In genomic region chr15:81832219-81832618, GRCm38 (mm10) we compare ENCODE assay signal across 11 mouse cellular contexts. TPM values are rescaled to one million over a fixed set of nuclear protein-coding genes. Genes with fewer than 3 reads are reported as not detected.
DNase-seq lines count a peak whose midpoint lies in the region; ATAC-seq and TF ChIP-seq lines count a peak whose summit lies in the region.
"Had no signal": no experiment of that assay in that cellular context is flagged by ENCODE, and none has a peak within 500 bp of the region (broad histone marks: within the 10 kb centered on the region; RNA-seq: fewer than 3 reads in every experiment).

No protein-coding gene starts in this region.

- DNase-seq in gastrocnemius, adult 2 months, result peak; percentile 64
- DNase-seq in gastrocnemius, postnatal 4 days (ENCODE audit: low spot score in 2 of 2), result no peak
- no peak for DNase-seq in hindbrain, embryonic 11.5 days (ENCODE audit: low spot score)
- DNase-seq in liver, postnatal 0 days, result no peak
- DNase-seq in liver, embryonic 11.5 days (ENCODE audit: low spot score), result no peak
- DNase-seq in kidney, postnatal 36 days, result peak; percentile 55 to 73
- no peak for DNase-seq in right cerebral cortex, adult 18-20 months

- H3K4me1 ChIP-seq in hindbrain, embryonic 13.5 days (replicated peaks), result peaks cover 26% of the 10 kb centered on the region
- peaks cover 2% of the 10 kb centered on the region for H3K4me1 ChIP-seq in hindbrain, embryonic 11.5 days (replicated peaks; ENCODE audit: control insufficient read depth, insufficient read depth, low read length)
- H3K4me1 ChIP-seq in liver, postnatal 0 days (ENCODE audit: insufficient read depth), result peaks cover 28% of the 10 kb centered on the region
- peaks cover 15% of the 10 kb centered on the region for H3K4me1 ChIP-seq in liver, embryonic 11.5 days (replicated peaks; ENCODE audit: control insufficient read depth, insufficient read depth, low read length)

- TF ChIP-seq EP300 in liver, postnatal 0 days (IDR thresholded peaks at IDR 0.05; ENCODE audit: low read depth), result no peak

- intact Hi-C loops in gastrocnemius, adult 2 months (cut with DNase I), result loop anchor here (5.0 kb wide), 1 partner anchor 40 kb away; the partner anchor contains the start of genes Aco2 and Phf5a

- H3K9me3 ChIP-seq in hindbrain, embryonic 13.5 days, result no peaks in the 10 kb centered on the region
- no peaks in the 10 kb centered on the region for H3K9me3 ChIP-seq in hindbrain, embryonic 11.5 days (ENCODE audit: control insufficient read depth, low read length)
- no peaks in the 10 kb centered on the region for H3K9me3 ChIP-seq in liver, postnatal 0 days (ENCODE audit: low read length)
- no peaks in the 10 kb centered on the region for H3K9me3 ChIP-seq in liver, embryonic 11.5 days (ENCODE audit: control insufficient read depth, low read length)
- H3K9me3 ChIP-seq: liver, embryonic 15.5 days; stomach, embryonic 15.5 days had no signal

- WGBS in hindbrain, embryonic 13.5 days, result 97% methylated on average over 3 of the region's 3 CpGs
- 96% methylated on average over 3 of the region's 3 CpGs for WGBS in hindbrain, embryonic 11.5 days
- 39% methylated on average over 3 of the region's 3 CpGs for WGBS in liver, postnatal 0 days (ENCODE audit: insufficient replicate concordance)
- WGBS in liver, embryonic 11.5 days, result 73% methylated on average over 3 of the region's 3 CpGs

- no peak overlapping the region for H3K4me2 ChIP-seq in hindbrain, embryonic 13.5 days
- H3K4me2 ChIP-seq in hindbrain, embryonic 11.5 days (replicated peaks; ENCODE audit: low read depth, low read length), result no peak overlapping the region
- H3K4me2 ChIP-seq in liver, postnatal 0 days (ENCODE audit: low read depth, low read length), result no peak overlapping the region
- H3K4me2 ChIP-seq in liver, embryonic 11.5 days, result no peak overlapping the region

- H3K4me3 ChIP-seq in gastrocnemius, adult 2 months, result no peak overlapping the region
- H3K4me3 ChIP-seq in hindbrain, embryonic 13.5 days, result no peak overlapping the region
- no peak overlapping the region for H3K4me3 ChIP-seq in hindbrain, embryonic 11.5 days (ENCODE audit: low read depth, low read length)
- no peak overlapping the region for H3K4me3 ChIP-seq in liver, postnatal 0 days (ENCODE audit: low read depth, low read length)
- no peak overlapping the region for H3K4me3 ChIP-seq in liver, embryonic 11.5 days (ENCODE audit: low read depth, low read length)
- H3K4me3 ChIP-seq: liver, embryonic 15.5 days; stomach, embryonic 15.5 days had no signal

- no peak for ATAC-seq in hindbrain, embryonic 13.5 days (ENCODE audit: low FRiP score)
- ATAC-seq in hindbrain, embryonic 11.5 days (ENCODE audit: low FRiP score), result no peak
- no peak for ATAC-seq in liver, postnatal 0 days
- no peak for ATAC-seq in liver, embryonic 11.5 days (replicated peaks; ENCODE audit: low FRiP score)

- peak overlapping the region; percentile 96 for H3K27ac ChIP-seq in gastrocnemius, adult 2 months
- 0 out of 2 replicates have a peak overlapping the region, but pooled peaks have one; percentile 64 for H3K27ac ChIP-seq in hindbrain, embryonic 13.5 days
- no peak overlapping the region for H3K27ac ChIP-seq in hindbrain, embryonic 11.5 days (ENCODE audit: low read depth, low read length)
- 0 out of 2 replicates have a peak overlapping the region, but pooled peaks have one; percentile 11 for H3K27ac ChIP-seq in liver, postnatal 0 days (ENCODE audit: low read depth)
- H3K27ac ChIP-seq in liver, embryonic 11.5 days (ENCODE audit: low read depth, low read length), result no peak overlapping the region
- H3K27ac ChIP-seq: liver, embryonic 15.5 days; stomach, embryonic 15.5 days had no signal

- peaks cover 27% of the 10 kb centered on the region; the same call in 1 of the 2 replicates for H3K27me3 ChIP-seq in hindbrain, embryonic 13.5 days
- H3K27me3 ChIP-seq in hindbrain, embryonic 11.5 days (ENCODE audit: control insufficient read depth, insufficient read depth, low read length), result peaks cover 2% of the 10 kb centered on the region; the same call in 1 of the 2 replicates
- H3K27me3 ChIP-seq in liver, postnatal 0 days (ENCODE audit: insufficient read depth, low read length), result no peaks in the 10 kb centered on the region
- H3K27me3 ChIP-seq in liver, embryonic 11.5 days (replicated peaks; ENCODE audit: control insufficient read depth, insufficient read depth, low read length), result no peaks in the 10 kb centered on the region; the same call in 1 of the 2 replicates
- H3K27me3 ChIP-seq: stomach, embryonic 15.5 days had no signal

- H3K36me3 ChIP-seq in hindbrain, embryonic 13.5 days, result peaks cover 5% of the 10 kb centered on the region
- no peaks in the 10 kb centered on the region for H3K36me3 ChIP-seq in hindbrain, embryonic 11.5 days (ENCODE audit: control insufficient read depth, insufficient read depth, low read length)
- no peaks in the 10 kb centered on the region for H3K36me3 ChIP-seq in liver, postnatal 0 days (replicated peaks; ENCODE audit: insufficient read depth, low read length)
- H3K36me3 ChIP-seq in liver, embryonic 11.5 days (ENCODE audit: control insufficient read depth, insufficient read depth, low read length), result no peaks in the 10 kb centered on the region
- H3K36me3 ChIP-seq: liver, embryonic 15.5 days; stomach, embryonic 15.5 days had no signal

- H3K9ac ChIP-seq in hindbrain, embryonic 13.5 days, result no peak overlapping the region
- no peak overlapping the region for H3K9ac ChIP-seq in hindbrain, embryonic 11.5 days (ENCODE audit: low read depth, low read length)
- H3K9ac ChIP-seq in liver, postnatal 0 days (replicated peaks), result no peak overlapping the region
- H3K9ac ChIP-seq in liver, embryonic 11.5 days (ENCODE audit: low read depth, low read length), result no peak overlapping the region
- H3K9ac ChIP-seq: forebrain, postnatal 0 days; liver, embryonic 15.5 days; stomach, embryonic 15.5 days had no signal

- no peak for TF ChIP-seq CTCF in gastrocnemius, adult 2 months (IDR thresholded peaks at IDR 0.05)
- no peak for TF ChIP-seq CTCF in liver, postnatal 0 days (IDR thresholded peaks at IDR 0.05; ENCODE audit: low read depth)

RNA-seq across cellular contexts. Expression of gene Tob2, which starts 26.4 kb away (rescaled TPM):
- 100 to 1,000 TPM; 151 to 205 TPM for total RNA-seq in gastrocnemius, adult 2 months (2021)
- total RNA-seq in gastrocnemius, postnatal 4 days (2021), result 10 to 100 TPM; 34.5 to 44.1 TPM
- polyA plus RNA-seq in hindbrain, embryonic 13.5 days (2015; fragmentation: Nextera tagmentation; extraction: Ambion mirVana), result 15.6 and 15.7 TPM in 2 replicates
- 10.5 and 12.5 TPM in 2 replicates for polyA plus RNA-seq in hindbrain, embryonic 11.5 days (2014; fragmentation: Nextera tagmentation; extraction: Ambion mirVana)
- 10.9 and 12.3 TPM in 2 replicates for polyA plus RNA-seq in liver, postnatal 0 days (2015; fragmentation: Nextera tagmentation; extraction: Ambion mirVana)
- polyA plus RNA-seq in liver, embryonic 11.5 days (2014; fragmentation: Nextera tagmentation; extraction: Ambion mirVana), result 18.3 and 19.3 TPM in 2 replicates

RNA-seq across cellular contexts. Expression of gene Tef, which starts 30.0 kb away (rescaled TPM):
- total RNA-seq in gastrocnemius, adult 2 months (2021), result 100 to 1,000 TPM; 101 to 191 TPM
- 100 to 1,000 TPM; 112 to 117 TPM for total RNA-seq in gastrocnemius, postnatal 4 days (2021)
- polyA plus RNA-seq in hindbrain, embryonic 13.5 days (2015; fragmentation: Nextera tagmentation; extraction: Ambion mirVana), result 22.3 and 22.4 TPM in 2 replicates
- polyA plus RNA-seq in hindbrain, embryonic 11.5 days (2014; fragmentation: Nextera tagmentation; extraction: Ambion mirVana), result 12.0 and 12.4 TPM in 2 replicates
- polyA plus RNA-seq in liver, postnatal 0 days (2015; fragmentation: Nextera tagmentation; extraction: Ambion mirVana), result 14.0 and 16.3 TPM in 2 replicates
- 12.0 and 12.6 TPM in 2 replicates for polyA plus RNA-seq in liver, embryonic 11.5 days (2014; fragmentation: Nextera tagmentation; extraction: Ambion mirVana)

RNA-seq across cellular contexts. Expression of gene Phf5a, which starts 39.5 kb away (rescaled TPM):
- 10 to 100 TPM; 38.4 to 39.9 TPM for total RNA-seq in gastrocnemius, adult 2 months (2021)
- total RNA-seq in gastrocnemius, postnatal 4 days (2021), result 10 to 100 TPM; 48.9 to 55.8 TPM
- polyA plus RNA-seq in hindbrain, embryonic 13.5 days (2015; fragmentation: Nextera tagmentation; extraction: Ambion mirVana), result 123 and 125 TPM in 2 replicates
- 184 and 186 TPM in 2 replicates for polyA plus RNA-seq in hindbrain, embryonic 11.5 days (2014; fragmentation: Nextera tagmentation; extraction: Ambion mirVana)
- 61.5 and 63.0 TPM in 2 replicates for polyA plus RNA-seq in liver, postnatal 0 days (2015; fragmentation: Nextera tagmentation; extraction: Ambion mirVana)
- polyA plus RNA-seq in liver, embryonic 11.5 days (2014; fragmentation: Nextera tagmentation; extraction: Ambion mirVana), result 224 and 237 TPM in 2 replicates

RNA-seq across cellular contexts. Expression of gene Aco2, which starts 39.9 kb away (rescaled TPM):
- total RNA-seq in gastrocnemius, adult 2 months (2021), result 1,000 to 10,000 TPM; 1,155 to 1,439 TPM
- 100 to 1,000 TPM; 650 to 720 TPM for total RNA-seq in gastrocnemius, postnatal 4 days (2021)
- 237 and 248 TPM in 2 replicates for polyA plus RNA-seq in hindbrain, embryonic 13.5 days (2015; fragmentation: Nextera tagmentation; extraction: Ambion mirVana)
- 155 and 169 TPM in 2 replicates for polyA plus RNA-seq in hindbrain, embryonic 11.5 days (2014; fragmentation: Nextera tagmentation; extraction: Ambion mirVana)
- polyA plus RNA-seq in liver, postnatal 0 days (2015; fragmentation: Nextera tagmentation; extraction: Ambion mirVana), result 86.7 and 87.0 TPM in 2 replicates
- polyA plus RNA-seq in liver, embryonic 11.5 days (2014; fragmentation: Nextera tagmentation; extraction: Ambion mirVana), result 177 and 185 TPM in 2 replicates

Comparison
In these comparisons a context has a peak if more than half of its experiments do, and no peak if none do; other contexts are left out.
1. DNase-seq: peak in gastrocnemius, adult 2 months (single experiment) and kidney, postnatal 36 days (2 of 2); none in gastrocnemius, postnatal 4 days (0 of 2), hindbrain, embryonic 11.5 days (single experiment), liver, postnatal 0 days (single experiment), liver, embryonic 11.5 days (single experiment) and right cerebral cortex, adult 18-20 months (single experiment).
2. H3K27ac ChIP-seq: peak in gastrocnemius, adult 2 months (single experiment), hindbrain, embryonic 13.5 days (single experiment) and liver, postnatal 0 days (single experiment); none in hindbrain, embryonic 11.5 days (single experiment) and liver, embryonic 11.5 days (single experiment).